Mouse (Mus musculus) megakaryocyte, embryonic 14.5 days (primary cell): Measurements from ENCODE around the gene Gm973.

Experiments used
- FLI1 ChIP-seq: IDR thresholded peaks from 2 replicates; pipeline ENCODE4 v1.6.1; 2012; ENCODE audit warnings: low read length, inconsistent platforms, mixed read lengths
- GATA1 ChIP-seq: IDR thresholded peaks from 3 replicates; pipeline ENCODE4 v1.6.1; 2012; ENCODE audit warnings: mixed read lengths, low read length, inconsistent platforms, borderline replicate concordance

- no peak for TF ChIP-seq GATA1
- TF ChIP-seq FLI1 = no peak
Observed at GRCm38 (mm10) chr1:59497741-59498613, 18.1 kb upstream of the Gm973 start.
